Mouse (Mus musculus): ENCODE data around the gene Dlgap1. TPM values are rescaled to one million over a fixed set of nuclear protein-coding genes. Genes with fewer than 3 reads are reported as not detected.

The Dlgap1 gene
- polyA plus RNA-seq (2015; fragmentation: Nextera tagmentation; extraction: Ambion mirVana) = 3.9 and 4.2 TPM in 2 replicates

GRCm38 (mm10) chr17:69969021-69969815 lies at the start of gene Dlgap1:
Gene Dlgap1, plus strand, starts transcription at chr17:69969073.
- no peaks in the 10 kb centered on the region for H3K36me3 ChIP-seq
- ATAC-seq (ENCODE audit: insufficient number of reproducible peaks, insufficient read depth, low FRiP score, low TSS enrichment, low read depth) = peak; percentile 91
- H3K9me3 ChIP-seq = no peaks in the 10 kb centered on the region
- peaks cover 17% of the 10 kb centered on the region for H3K4me1 ChIP-seq
- no peak within 1 kb of the TSS for H3K27ac ChIP-seq
- H3K9ac ChIP-seq = peak within 1 kb of the TSS; percentile 67
- peak within 1 kb of the TSS; percentile 98 for H3K4me2 ChIP-seq
- WGBS = under 1% methylated on average over 93 of the region's 105 CpGs
- peaks cover 65% of the 10 kb centered on the region for H3K27me3 ChIP-seq
- peak within 1 kb of the TSS; percentile 62 for H3K4me3 ChIP-seq

DNA sequence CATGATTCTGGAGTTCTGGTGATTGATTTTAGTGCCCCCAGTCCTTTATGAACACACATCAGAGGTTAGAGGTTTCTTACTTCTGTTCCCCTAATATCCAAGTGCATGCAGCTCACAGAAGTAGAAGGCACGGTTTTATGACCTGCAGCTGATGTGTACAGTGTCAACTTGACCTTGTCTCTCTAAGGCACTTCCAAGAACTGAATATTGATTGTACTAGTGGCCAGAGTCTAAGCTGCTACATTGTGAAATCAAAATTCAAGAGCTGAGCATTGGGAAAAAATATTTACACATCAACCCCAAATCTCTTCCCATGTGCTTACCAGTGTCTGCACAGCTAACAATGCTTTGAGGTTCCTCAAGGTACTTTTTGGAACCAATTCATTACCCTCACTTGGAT lies 13.9 kb upstream of the Dlgap1 start:
- ATAC-seq (ENCODE audit: insufficient number of reproducible peaks, insufficient read depth, low FRiP score, low TSS enrichment, low read depth) = no peak
- Histone ChIP-seq H3K4me1 (no peaks in the 10 kb centered on the region), H3K27ac (no peak overlapping the region)

GRCm38 (mm10) chr17:69969816-69970750 lies 1.2 kb downstream of the Dlgap1 start:
- peak; percentile 4; the same call in 1 of the 2 replicates for ATAC-seq (ENCODE audit: insufficient number of reproducible peaks, insufficient read depth, low FRiP score, low TSS enrichment, low read depth)
- peak overlapping the region; percentile 62 for H3K4me3 ChIP-seq
- under 1% methylated on average over 43 of the region's 43 CpGs for WGBS

More for the DNA sequence above, 13.9 kb upstream of the Dlgap1 start:
- H3K36me3 ChIP-seq = no peaks in the 10 kb centered on the region
- H3K9ac ChIP-seq = no peak overlapping the region
- WGBS = 80% methylated on average over 1 of the region's 1 CpGs
- no peaks in the 10 kb centered on the region for H3K27me3 ChIP-seq
- no peak overlapping the region for H3K4me2 ChIP-seq
- no peaks in the 10 kb centered on the region for H3K9me3 ChIP-seq
- H3K4me3 ChIP-seq = no peak overlapping the region

DNA sequence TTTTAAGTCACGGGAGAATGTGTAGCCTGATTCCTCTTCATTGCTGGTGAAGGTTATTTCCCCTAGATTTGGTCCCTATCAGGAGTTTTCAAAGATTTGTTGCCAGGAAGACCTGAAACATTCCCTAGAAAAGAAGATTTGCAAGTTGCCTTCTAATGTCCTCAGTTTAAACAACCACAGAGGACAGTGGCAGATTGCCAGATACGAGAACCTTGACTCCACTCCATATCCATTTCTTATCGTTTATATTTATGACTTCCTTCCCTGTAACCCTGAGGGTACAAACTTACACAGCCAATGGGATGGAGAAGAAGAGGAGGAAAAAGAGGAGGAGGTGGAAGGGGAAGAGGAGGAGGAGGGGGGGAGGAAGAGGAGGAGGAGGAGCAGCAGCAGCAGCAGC lies 4.2 kb downstream of the Dlgap1 start:
- Histone ChIP-seq H3K27ac (no peak overlapping the region), H3K4me1 (peaks cover 17% of the 10 kb centered on the region), H3K4me2 (no peak overlapping the region), H3K4me3 (no peak overlapping the region), H3K9me3 (no peaks in the 10 kb centered on the region), H3K9ac (no peak overlapping the region), H3K36me3 (no peaks in the 10 kb centered on the region), H3K27me3 (peaks cover 63% of the 10 kb centered on the region)
- no peak for ATAC-seq (ENCODE audit: insufficient number of reproducible peaks, insufficient read depth, low FRiP score, low TSS enrichment, low read depth)
- WGBS = 67% methylated on average over 3 of the region's 3 CpGs

More at GRCm38 (mm10) chr17:69969816-69970750, 1.2 kb downstream of the Dlgap1 start:
- Histone ChIP-seq H3K9ac (peak overlapping the region; percentile 67), H3K27ac (no peak overlapping the region), H3K9me3 (no peaks in the 10 kb centered on the region), H3K4me2 (peak overlapping the region; percentile 98), H3K4me1 (peaks cover 17% of the 10 kb centered on the region), H3K27me3 (peaks cover 68% of the 10 kb centered on the region), H3K36me3 (no peaks in the 10 kb centered on the region)

DNA sequence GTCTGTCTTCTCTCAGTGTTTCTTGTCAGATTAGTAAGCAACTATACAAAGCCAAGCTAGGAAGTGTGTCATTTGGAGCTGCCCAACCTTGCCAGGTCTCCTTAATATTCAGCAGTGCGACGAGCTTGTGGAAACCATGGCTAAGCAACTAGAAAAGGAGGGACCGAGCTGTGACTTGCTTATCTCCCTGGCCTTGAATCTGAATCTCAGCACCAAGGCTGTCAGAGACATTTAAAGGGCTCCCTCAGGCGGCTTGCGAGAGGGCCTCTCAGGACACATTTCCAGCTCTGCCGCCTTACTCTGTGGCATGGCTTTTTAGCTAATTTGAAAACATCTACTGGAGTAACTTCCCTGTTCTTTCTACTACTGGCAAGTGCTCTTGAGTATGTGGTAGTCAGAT lies 5.1 kb downstream of the Dlgap1 start:
- Histone ChIP-seq H3K4me3 (no peak overlapping the region), H3K27ac (no peak overlapping the region)
- 61% methylated on average over 6 of the region's 6 CpGs for WGBS

DNA sequence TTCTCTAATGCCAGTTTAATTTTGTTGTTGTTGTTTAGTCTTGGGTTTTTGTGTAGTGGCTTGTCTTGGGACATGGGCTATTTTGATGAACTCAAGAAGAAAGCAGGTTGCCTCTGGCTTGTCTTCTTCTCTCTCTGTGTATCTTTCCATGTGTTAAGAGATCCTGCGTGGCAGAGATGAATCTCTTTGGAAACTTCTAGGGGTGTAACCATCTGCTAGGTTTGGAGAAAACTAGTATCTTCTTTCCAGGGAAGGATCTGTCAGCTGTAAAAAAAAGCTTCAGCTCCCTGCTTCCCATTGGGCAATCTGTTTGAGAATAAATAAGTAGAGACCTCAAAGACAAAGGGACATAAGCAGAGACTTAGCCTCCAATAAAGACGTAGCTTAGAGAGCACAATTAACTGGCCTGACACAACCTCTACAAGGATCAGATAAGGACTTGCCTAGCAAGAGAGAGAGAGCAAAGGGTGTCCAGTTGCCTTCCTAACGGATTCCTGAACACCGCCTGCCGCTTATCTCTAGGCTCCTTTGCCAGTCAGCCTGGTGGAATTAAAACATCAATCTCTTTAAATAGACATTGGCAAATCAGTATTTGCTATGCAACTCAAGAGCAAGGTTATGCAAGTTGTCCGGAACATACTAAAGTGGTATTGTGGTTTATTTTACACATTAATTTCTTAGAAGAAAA lies 13.5 kb downstream of the Dlgap1 start:
- Histone ChIP-seq H3K27me3 (no peaks in the 10 kb centered on the region), H3K4me1 (no peaks in the 10 kb centered on the region), H3K4me3 (no peak overlapping the region), H3K36me3 (no peaks in the 10 kb centered on the region), H3K9me3 (no peaks in the 10 kb centered on the region), H3K9ac (no peak overlapping the region), H3K4me2 (no peak overlapping the region), H3K27ac (no peak overlapping the region)
- ATAC-seq (ENCODE audit: insufficient number of reproducible peaks, insufficient read depth, low FRiP score, low TSS enrichment, low read depth) = no peak
- 75% methylated on average over 6 of the region's 6 CpGs for WGBS

More for the DNA sequence above, 5.1 kb downstream of the Dlgap1 start:
- Histone ChIP-seq H3K4me1 (peaks cover 13% of the 10 kb centered on the region), H3K9me3 (no peaks in the 10 kb centered on the region), H3K9ac (no peak overlapping the region), H3K27me3 (peaks cover 54% of the 10 kb centered on the region), H3K4me2 (no peak overlapping the region), H3K36me3 (no peaks in the 10 kb centered on the region)
- ATAC-seq (ENCODE audit: insufficient number of reproducible peaks, insufficient read depth, low FRiP score, low TSS enrichment, low read depth) = no peak

DNA sequence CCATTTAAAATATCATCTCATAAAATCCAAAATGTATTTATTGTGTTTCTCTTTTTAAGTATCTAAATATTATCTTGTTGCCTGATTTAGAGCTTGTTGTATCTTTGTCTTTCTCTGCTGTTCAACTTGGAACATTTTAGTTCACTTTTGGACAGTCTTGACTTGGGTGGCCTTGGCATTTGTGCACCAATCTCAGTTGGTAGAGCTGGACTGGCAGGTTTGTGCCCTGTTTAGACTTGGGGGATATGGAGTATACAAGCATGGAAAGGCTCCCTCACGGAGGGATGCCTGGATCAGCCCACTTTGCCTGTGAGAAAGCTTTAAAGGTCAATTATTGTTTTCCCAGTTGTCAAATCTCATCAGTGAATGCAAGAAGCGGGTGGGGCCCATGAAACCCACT lies 27.5 kb downstream of the Dlgap1 start:
- Histone ChIP-seq H3K27ac (no peak overlapping the region), H3K27me3 (no peaks in the 10 kb centered on the region), H3K4me3 (no peak overlapping the region), H3K9me3 (no peaks in the 10 kb centered on the region), H3K36me3 (no peaks in the 10 kb centered on the region), H3K9ac (no peak overlapping the region), H3K4me2 (no peak overlapping the region), H3K4me1 (no peaks in the 10 kb centered on the region)
- no peak for ATAC-seq (ENCODE audit: insufficient number of reproducible peaks, insufficient read depth, low FRiP score, low TSS enrichment, low read depth)
- WGBS = 77% methylated on average over 2 of the region's 2 CpGs

DNA sequence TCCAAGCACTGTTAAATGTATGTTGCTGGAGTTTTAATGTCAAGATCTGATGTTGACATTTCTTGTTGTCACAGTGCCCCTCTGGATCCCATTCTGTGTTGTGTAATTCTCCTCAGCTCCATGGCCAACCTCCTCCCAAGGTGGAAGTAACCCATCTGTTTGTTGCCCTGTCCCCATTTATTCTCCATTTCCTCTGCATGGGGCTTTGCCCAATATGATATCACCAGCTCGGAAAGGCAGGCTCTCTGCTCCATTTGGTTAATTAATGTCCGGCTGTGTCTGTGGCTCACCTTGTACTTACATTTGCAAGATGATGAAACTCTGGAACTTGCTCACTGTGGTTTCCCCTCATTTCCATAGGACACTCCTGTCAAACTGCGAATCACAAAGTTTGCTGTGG lies 33.2 kb downstream of the Dlgap1 start:
- no peaks in the 10 kb centered on the region for H3K27me3 ChIP-seq
- H3K4me3 ChIP-seq = no peak overlapping the region
- no peak overlapping the region for H3K27ac ChIP-seq
- WGBS = 82% methylated on average over 3 of the region's 3 CpGs
- no peaks in the 10 kb centered on the region for H3K36me3 ChIP-seq
- no peak overlapping the region for H3K4me2 ChIP-seq
- H3K9me3 ChIP-seq = no peaks in the 10 kb centered on the region
- ATAC-seq (ENCODE audit: insufficient number of reproducible peaks, insufficient read depth, low FRiP score, low TSS enrichment, low read depth) = no peak
- H3K4me1 ChIP-seq = no peaks in the 10 kb centered on the region
- no peak overlapping the region for H3K9ac ChIP-seq

- Histone ChIP-seq H3K9ac (no peak overlapping the region), H3K4me3 (no peak overlapping the region), H3K36me3 (no peaks in the 10 kb centered on the region), H3K4me1 (no peaks in the 10 kb centered on the region), H3K9me3 (no peaks in the 10 kb centered on the region), H3K27ac (no peak overlapping the region), H3K27me3 (no peaks in the 10 kb centered on the region), H3K4me2 (no peak overlapping the region)
- whole genome bisulfite sequencing = 64% methylated on average over 6 of the region's 6 CpGs
- no peak for ATAC-seq (ENCODE audit: insufficient number of reproducible peaks, insufficient read depth, low FRiP score, low TSS enrichment, low read depth)
Observed at GRCm38 (mm10) chr17:70004628-70005027, 35.8 kb downstream of the Dlgap1 start.

- ATAC-seq (ENCODE audit: insufficient number of reproducible peaks, insufficient read depth, low FRiP score, low TSS enrichment, low read depth) = no peak
- no peaks in the 10 kb centered on the region for H3K36me3 ChIP-seq
- 79% methylated on average over 5 of the region's 5 CpGs for WGBS
Observed at GRCm38 (mm10) chr17:70007607-70008006, 38.7 kb downstream of the Dlgap1 start.

DNA sequence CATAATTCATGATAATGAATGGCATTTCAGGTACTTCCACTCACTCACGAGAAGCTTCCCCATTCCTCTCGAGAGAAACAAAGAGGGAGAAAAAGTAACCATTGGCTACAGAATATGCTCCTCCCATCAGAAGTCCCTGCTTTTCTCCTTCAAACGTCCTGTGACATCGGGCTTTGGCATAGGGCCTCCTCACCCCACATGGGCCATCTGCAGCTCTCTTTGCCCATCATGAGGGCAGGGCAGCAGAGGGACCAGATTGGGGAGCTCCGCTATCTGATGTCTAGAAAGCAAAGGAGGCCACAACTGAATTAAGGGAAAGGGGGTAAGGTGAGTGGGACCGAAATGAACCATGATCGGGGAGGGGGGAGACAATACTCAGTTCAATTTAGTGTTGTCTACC lies 47.6 kb downstream of the Dlgap1 start:
- Histone ChIP-seq H3K36me3 (no peaks in the 10 kb centered on the region), H3K9ac (no peak overlapping the region), H3K4me1 (no peaks in the 10 kb centered on the region), H3K4me2 (no peak overlapping the region), H3K27me3 (no peaks in the 10 kb centered on the region), H3K4me3 (no peak overlapping the region), H3K27ac (no peak overlapping the region), H3K9me3 (no peaks in the 10 kb centered on the region)
- WGBS = 71% methylated on average over 7 of the region's 7 CpGs
- ATAC-seq (ENCODE audit: insufficient number of reproducible peaks, insufficient read depth, low FRiP score, low TSS enrichment, low read depth) = no peak

More at GRCm38 (mm10) chr17:70007607-70008006, 38.7 kb downstream of the Dlgap1 start:
- no peak overlapping the region for H3K4me2 ChIP-seq
- H3K27me3 ChIP-seq = no peaks in the 10 kb centered on the region
- no peaks in the 10 kb centered on the region for H3K9me3 ChIP-seq
- no peaks in the 10 kb centered on the region for H3K4me1 ChIP-seq
- no peak overlapping the region for H3K9ac ChIP-seq
- no peak overlapping the region for H3K4me3 ChIP-seq
- H3K27ac ChIP-seq = no peak overlapping the region
